Mouse (Mus musculus): Measurements from ENCODE around the gene Rab5c.

Rab5c gene

DNA sequence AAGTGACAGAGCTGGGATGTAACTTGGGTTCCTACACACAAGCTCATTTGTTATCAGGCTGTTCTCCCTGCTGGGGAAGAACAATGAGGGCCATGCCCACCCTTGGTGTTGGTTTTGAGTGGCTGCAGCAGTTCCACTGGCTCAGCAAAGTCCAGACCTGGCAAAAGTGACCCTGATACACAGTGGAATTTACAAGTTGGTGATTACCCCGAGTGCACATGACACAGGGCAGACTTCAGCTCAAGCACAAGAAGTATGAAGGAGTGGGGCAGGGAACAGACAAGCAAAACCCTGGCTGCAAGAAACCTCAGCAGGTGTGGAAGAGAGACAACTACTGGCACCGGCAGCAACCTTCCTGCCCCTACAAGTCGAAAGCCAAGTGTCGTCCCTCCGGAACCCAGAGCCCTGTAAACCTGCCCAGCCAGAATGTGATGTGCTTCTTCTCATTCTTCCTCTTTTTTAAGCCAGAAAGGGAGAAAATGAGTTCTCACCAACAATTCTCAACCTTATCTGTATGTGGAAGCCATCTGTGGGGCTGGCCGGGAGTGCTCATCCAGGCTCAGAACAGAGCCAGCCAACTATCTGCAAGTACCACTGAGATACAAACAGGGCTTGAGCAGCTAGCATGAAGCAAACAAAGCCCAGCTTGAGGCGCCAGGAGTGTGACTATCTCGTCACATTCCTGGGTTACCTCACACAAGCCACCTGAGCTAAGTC is 16.1 kb downstream of the Rab5c start:
- in situ Hi-C loops (cut with MboI, MseI) = no loop called here

DNA sequence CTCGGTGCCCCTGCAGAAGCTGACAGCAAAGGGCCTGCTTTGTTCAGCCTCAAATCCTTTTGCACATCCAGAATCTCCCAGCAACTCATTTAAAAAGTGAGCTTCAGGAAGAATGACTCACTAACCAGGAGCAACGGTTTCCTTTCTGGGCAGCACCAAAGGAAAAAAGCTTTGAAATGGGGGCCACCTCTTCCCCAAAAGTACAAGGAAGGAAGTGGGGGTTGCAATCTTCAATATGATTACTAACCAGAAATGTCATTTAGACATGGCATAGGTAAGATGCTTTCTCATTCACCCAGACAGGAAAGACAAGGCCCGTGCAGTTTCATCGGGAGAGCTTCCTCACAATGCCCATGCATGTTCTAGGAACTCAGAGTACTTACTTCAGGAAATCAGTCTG is 16.8 kb downstream of the Rab5c start:
- in situ Hi-C loops (cut with MboI, MseI) = no loop called here

DNA sequence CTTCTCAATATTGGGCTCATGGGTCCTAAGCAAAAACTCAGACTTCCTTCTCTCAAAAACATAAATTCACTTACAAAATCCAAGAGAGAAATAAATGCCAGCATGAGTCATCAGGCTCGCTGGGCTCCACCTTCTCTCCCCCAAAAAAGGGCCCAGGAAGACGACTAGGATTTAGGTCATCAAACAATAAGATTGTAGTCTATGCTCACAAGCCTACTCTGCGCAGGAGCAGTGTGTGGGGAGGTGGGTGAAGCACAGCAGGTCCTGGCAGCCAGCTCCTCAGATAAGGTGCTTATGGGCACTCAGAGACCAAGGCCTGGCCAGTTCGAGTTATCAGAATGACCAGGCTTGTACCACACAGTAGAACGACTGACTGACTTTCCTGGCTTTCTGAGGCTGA is 17.7 kb downstream of the Rab5c start:
- in situ Hi-C loops (cut with MboI, MseI) = no loop called here

DNA sequence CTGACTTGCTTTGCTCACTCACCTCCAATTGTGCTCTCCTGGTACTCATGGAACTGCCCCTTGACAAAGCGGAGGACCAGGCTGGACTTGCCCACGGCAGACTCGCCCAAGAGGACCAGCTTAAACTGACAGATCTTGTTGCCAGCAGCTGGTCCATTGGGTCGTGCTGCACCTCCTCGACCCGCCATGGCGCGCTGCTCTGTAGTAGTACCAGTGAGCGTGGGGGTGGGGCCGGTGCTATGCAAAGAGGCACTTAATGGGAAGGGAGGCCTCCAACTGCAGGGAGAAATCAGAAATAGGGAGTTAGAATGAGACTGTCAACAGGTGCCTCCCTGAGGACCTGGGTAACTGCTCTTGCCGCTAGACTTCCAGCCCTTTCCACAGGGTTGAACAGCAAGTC is 18.1 kb downstream of the Rab5c start:
- in situ Hi-C loops (cut with MboI, MseI) = no loop called here

DNA sequence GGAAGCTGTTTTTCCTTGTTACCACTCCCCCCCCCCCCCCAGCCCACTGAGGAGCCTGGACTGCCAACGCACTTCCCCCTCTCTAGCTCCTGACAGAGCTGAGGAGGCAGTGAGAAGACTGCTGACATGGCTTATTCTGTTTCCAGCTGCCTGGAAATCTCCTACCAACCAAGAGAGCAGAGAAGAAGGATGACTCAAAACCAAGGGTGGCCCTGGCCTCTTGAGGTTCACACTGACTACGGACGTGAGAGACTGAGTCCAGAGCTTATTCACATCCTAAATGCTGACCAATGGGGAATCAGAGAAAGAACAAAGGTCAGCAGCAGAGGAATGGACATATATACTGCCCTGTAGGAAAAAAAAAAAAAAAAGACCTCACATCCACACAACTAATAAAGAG is 18.7 kb downstream of the Rab5c start:
- in situ Hi-C loops (cut with MboI, MseI) = no loop called here

DNA sequence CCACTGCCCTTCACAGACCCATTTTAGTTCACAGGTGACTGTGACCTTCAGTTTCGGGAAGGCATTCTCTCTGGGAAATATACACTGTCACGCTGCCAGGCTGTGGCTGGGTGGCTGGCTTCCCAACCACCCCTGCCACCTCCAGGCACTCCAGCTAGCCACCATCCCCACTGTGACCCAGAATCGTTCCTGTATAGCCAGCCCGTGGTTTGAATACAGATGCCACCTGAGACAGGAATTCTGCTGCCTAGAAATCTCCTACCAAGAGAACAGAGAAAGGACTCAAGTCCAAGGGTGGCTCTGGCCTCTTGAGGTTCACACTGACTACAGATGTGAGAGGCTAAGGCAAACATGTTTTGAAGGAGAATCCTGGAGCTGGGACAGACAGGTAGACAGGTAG is 19.1 kb downstream of the Rab5c start:
- in situ Hi-C loops (cut with MboI, MseI) = no loop called here

DNA sequence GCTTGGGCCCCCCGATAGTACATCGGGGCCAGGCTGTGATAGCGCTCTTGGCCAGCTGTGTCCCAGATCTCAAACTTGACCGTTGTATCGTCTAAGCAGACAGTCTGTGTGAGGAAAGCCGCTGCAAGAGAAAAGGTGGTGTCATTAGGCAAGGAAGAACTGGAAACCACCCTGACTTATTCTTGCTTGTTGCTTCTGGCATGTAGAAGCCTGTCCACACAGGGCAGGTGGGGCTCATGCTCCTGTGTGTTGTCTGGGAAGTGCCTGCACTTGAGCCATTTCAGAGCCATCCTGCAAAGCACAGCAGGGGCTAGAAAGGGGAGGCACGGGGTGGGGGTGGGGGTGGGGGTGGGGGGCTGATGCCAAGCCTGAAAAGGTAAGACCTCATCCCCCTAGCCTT is 19.6 kb downstream of the Rab5c start:
- in situ Hi-C loops (cut with MboI, MseI) = no loop called here

DNA sequence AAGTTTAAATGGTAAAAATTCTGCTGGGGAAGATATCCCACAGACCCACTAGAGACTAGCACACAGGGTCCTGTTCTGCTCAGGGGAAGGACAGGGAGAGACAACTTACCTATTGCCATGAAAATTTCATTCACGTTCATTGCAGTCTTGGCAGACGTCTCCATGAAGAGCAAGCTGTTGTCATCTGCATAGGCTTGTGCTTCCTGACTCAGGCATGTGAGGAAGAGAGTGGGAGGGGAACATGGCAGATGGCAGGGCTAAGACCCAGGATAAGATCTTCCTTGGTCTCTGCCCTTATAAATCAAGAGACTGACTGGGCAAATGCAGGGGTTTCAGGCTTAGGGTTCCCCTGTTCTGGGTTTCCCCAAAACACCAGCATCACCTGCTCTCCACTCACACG is 21.4 kb downstream of the Rab5c start:
- in situ Hi-C loops (cut with MboI, MseI) = no loop called here

DNA sequence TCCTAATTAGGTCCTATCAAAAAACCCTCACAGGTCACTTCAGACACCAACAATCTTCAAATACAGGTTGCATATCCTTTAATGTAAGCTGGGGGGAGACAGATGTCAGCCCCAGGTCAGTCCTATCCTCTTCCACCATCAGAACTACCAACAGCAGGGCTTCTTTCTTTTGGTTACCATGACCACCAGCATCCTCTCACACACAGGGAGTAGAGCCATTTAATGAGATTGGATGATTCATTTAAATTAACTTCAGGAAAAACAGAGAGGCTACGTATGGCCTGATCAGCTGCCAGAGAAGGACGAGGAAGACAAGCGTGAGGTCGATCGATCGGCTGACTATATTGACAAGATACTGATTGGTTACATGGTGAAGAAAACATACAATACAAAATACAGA is 23.1 kb downstream of the Rab5c start:
- in situ Hi-C loops (cut with MboI, MseI) = no loop called here

DNA sequence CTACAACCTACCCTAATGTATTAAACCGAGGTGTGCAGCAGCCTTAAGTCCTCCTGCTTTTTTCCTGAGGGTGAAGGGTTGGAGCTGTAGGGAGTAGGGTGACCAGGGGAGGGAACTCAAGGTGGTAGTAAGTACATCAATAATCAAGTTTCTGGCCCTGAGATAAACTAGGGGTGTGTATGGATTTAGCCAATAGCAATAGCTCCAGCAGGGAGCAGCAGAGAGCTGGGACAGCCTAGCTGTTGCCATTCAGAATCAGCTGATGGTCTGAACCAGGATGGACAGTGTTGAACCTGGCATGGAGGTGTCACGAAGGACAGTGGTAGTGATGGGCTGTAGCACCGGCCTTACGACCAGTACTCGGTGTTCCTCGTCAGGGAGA is 23.5 kb downstream of the Rab5c start:
- in situ Hi-C loops (cut with MboI, MseI) = no loop called here

- in situ Hi-C loops (cut with MboI, MseI) = no loop called here
These were observed 24.1 kb downstream of the Rab5c start, which contains the start of gene Hspb9 for GRCm38 (mm10) chr11:100713735-100714533. TSS of gene Hspb9 (plus strand) at chr11:100713850.

DNA sequence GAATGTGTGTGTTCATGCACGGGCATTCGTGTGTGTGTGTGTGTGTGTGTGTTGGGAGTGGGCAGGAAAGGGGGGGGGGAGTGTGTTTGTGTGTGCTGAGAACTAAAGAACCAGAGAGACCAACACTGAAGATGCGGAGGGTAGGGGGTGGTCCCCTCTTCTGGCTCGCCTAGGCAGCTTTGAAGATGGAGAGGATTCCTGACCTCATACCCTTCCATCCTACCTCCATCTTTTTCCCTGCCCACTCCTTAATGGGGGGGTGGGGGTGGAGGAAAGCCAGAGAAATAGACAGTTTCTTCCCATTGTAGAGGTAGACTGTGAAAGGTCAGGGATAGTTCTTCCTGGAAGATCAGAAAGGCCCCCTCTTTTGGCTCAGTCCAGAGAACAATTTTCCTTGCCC is 24.8 kb downstream of the Rab5c start:
- in situ Hi-C loops (cut with MboI, MseI) = no loop called here

- in situ Hi-C loops (cut with MboI, MseI) = no loop called here
These were observed 26.0 kb downstream of the Rab5c start, which contains the start of gene Kat2a for GRCm38 (mm10) chr11:100711783-100712615. TSS of gene Kat2a (minus strand) at chr11:100712465.

- in situ Hi-C loops (cut with MboI, MseI) = no loop called here
These were observed 27.0 kb downstream of the Rab5c start for GRCm38 (mm10) chr11:100710977-100711376.

DNA sequence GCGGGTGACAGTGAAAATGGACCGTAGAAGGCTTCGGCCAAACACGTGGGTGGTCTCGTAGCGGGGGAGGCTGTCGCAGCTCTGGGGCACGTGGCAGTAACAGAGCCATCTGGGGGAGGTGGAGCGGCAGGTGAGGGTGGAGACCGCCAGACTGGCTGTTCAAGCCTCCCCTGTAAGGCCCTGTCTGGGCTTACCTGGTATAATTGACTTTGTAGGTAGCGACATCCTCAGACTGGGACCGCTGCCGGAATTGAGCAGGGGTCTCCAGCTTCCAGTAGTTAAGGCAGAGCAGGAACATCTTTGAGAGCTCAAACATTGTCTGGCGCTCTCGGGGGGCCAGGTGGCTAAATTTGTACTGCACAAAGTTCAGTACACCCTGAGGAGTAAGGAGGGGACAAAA is 27.5 kb downstream of the Rab5c start:
- in situ Hi-C loops (cut with MboI, MseI) = no loop called here

DNA sequence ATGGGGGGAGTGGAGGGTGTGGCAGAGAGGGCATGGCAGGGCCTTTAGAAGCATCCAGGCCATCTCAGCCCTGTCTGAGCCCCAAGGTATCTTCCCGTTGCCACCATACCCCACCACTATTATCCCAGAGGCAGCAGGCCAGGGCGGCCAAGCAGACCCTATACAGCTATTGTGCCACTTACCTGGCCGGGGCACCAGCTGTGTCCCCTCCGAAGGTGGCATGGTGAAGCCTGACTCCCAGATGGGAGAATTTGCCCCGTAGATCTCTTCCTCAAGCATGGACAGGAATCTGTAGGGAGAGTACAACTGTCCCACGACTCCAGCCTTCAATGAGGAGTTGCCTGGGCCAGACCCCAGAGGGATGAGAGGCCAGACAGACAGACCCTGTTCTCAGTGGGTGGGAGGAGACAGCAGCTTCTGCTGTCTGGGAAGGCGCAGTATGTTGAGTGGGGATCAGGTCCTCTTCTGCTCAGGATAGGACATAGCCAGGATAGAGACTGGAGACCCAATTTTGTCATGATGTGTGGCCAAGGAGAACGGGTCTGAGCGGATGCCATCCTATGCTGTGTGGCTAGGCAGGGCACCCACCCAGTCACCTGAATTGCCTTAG is 28.7 kb downstream of the Rab5c start:
- in situ Hi-C loops (cut with MboI, MseI) = loop anchor here in 1 of 2 experiments (5.0 kb wide), 1 partner anchor 142 kb away; no protein-coding TSS in a partner anchor

DNA sequence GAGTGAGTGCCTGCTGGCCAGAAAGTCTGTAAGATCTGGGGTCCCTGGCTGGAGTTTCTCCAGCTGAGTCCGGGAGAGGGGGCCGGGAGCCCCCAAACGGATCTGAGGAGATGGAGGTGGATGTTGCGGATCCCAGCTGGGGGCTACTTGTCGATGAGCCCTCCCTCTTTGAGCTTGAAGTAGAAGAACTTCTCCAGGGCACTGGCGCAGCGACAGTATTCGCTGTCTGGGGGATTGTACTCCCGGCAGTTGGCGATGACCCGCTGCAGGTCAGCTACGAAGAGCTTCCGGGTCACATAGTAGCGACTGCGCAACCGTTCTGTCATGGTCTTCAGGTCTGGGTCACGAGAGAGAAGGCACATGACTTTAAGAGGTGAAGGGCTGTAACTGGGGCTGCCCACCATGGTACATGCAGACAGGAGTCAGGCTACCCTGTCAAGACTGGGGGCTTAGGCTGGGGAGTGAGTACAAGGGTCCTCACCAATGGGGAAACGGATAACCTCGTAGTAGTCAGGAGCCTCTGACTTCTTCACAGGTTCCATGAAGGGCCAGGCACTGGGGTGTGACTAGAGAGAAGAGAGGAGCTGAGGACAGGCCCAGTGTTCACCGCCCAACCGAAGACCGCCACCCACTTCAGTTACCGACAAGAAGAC is 32.8 kb downstream of the Rab5c start:
- in situ Hi-C loops (cut with MboI, MseI) = loop anchor here in 1 of 2 experiments (5.0 kb wide), 1 partner anchor 138 kb away; no protein-coding TSS in a partner anchor

GRCm38 (mm10) chr11:100703851-100704531 is 34.0 kb downstream of the Rab5c start, which contains the start of gene Dhx58:
TSS of gene Dhx58 (minus strand) at chr11:100704271.
- in situ Hi-C loops (cut with MboI, MseI) = no loop called here

GRCm38 (mm10) chr11:100703366-100703765 is 34.6 kb downstream of the Rab5c start:
- in situ Hi-C loops (cut with MboI, MseI) = no loop called here

DNA sequence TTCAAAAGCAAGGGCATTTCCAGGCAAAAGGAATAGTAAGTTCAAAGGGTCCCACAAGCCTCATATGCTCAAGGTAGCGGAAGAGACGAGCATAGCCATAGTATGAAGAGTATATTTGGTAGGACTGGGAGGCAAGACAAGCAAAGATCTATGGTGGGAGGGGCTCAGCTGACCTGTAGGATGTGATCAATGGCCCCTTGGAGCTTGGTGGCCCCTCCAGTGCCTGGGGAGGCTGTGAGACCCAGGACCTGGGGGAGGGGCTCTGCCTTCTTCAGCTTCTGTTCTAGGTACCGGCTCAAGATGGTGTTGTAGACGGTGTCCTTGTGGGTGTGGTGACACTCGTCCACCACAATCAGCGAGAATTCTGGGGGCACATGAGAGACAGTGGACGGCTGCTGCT is 35.1 kb downstream of the Rab5c start:
- in situ Hi-C loops (cut with MboI, MseI) = no loop called here
